Mouse (Mus musculus): ENCODE measurements around the gene 2200002J24Rik.

DNA sequence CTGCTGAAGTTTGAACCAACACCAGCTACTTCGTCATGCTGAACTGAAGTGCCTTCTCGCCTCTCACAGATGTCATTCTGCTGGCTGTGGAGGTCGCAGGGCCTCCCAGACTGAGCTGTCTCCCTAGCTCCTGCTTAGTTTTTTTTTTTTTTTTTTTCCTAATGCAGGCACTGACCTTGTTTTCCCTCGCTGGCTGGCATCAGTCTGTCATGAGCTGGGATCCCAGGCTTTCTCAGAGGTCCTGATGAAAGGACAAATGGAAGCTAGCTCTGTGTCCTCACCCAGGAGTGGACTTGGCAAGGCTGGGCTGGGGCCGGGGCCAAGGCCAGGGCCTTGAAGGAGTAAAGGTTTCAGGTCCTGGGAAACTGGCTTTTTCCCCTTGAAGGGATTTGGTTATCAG lies 16.8 kb upstream of the 2200002J24Rik start:
- TF ChIP-seq MAFK (IDR thresholded peaks at IDR 0.05; ENCODE audit: insufficient read depth, low read depth, low read length) = no peak
- TF ChIP-seq CHD2 (IDR thresholded peaks at IDR 0.05; ENCODE audit: low read depth, low read length) = no peak
